In genomic region chr7:117555735-117556134, GRCm38 (mm10) we compare ENCODE assay signal across 9 mouse cellular contexts.
DNase-seq lines count a peak whose midpoint lies in the region; ATAC-seq lines count a peak whose summit lies in the region.
"Had no signal": no experiment of that assay in that cellular context is flagged by ENCODE, and none has a peak within 500 bp of the region (broad histone marks: within the 10 kb centered on the region; RNA-seq: fewer than 3 reads in every experiment).

No protein-coding gene starts in this region.

- H3K4me1 ChIP-seq in forebrain, embryonic 16.5 days (replicated peaks; ENCODE audit: control insufficient read depth, insufficient read depth, low read length): peaks cover 27% of the 10 kb centered on the region
- H3K4me1 ChIP-seq in forebrain, embryonic 12.5 days: peaks cover 43% of the 10 kb centered on the region
- H3K4me1 ChIP-seq in midbrain, embryonic 15.5 days: peaks cover 29% of the 10 kb centered on the region

- H3K36me3 ChIP-seq in forebrain, embryonic 16.5 days (ENCODE audit: control insufficient read depth, insufficient read depth): no peaks in the 10 kb centered on the region
- H3K36me3 ChIP-seq in forebrain, embryonic 12.5 days (replicated peaks): 0 out of 2 replicates have a peak, but pooled peaks cover 6% of the 10 kb centered on the region
- no peaks in the 10 kb centered on the region for H3K36me3 ChIP-seq in midbrain, embryonic 15.5 days (replicated peaks)

- ATAC-seq in forebrain, embryonic 16.5 days: peak; percentile 32; the same call in 1 of the 2 replicates
- no peak for ATAC-seq in forebrain, embryonic 12.5 days (ENCODE audit: low FRiP score)
- 0 out of 2 replicates have a peak, but pooled peaks have one; percentile 31 for ATAC-seq in midbrain, embryonic 15.5 days (replicated peaks)

- H3K4me3 ChIP-seq in forebrain, embryonic 16.5 days (replicated peaks; ENCODE audit: low read length): no peak overlapping the region
- H3K4me3 ChIP-seq in forebrain, embryonic 12.5 days (replicated peaks): no peak overlapping the region
- H3K4me3 ChIP-seq in midbrain, embryonic 15.5 days: no peak overlapping the region

- H3K27ac ChIP-seq in forebrain, embryonic 16.5 days (ENCODE audit: low read length): no peak overlapping the region
- H3K27ac ChIP-seq in forebrain, embryonic 12.5 days: no peak overlapping the region
- H3K27ac ChIP-seq in midbrain, embryonic 15.5 days: no peak overlapping the region

- H3K27me3 ChIP-seq in forebrain, embryonic 16.5 days (replicated peaks; ENCODE audit: control insufficient read depth, insufficient read depth, low read length): no peaks in the 10 kb centered on the region
- peaks cover 15% of the 10 kb centered on the region; the same call in 1 of the 2 replicates for H3K27me3 ChIP-seq in forebrain, embryonic 12.5 days
- peaks cover 16% of the 10 kb centered on the region for H3K27me3 ChIP-seq in midbrain, embryonic 15.5 days (replicated peaks)

- 32% methylated on average over 2 of the region's 2 CpGs for WGBS in forebrain, embryonic 16.5 days
- WGBS in forebrain, embryonic 12.5 days: 71% methylated on average over 2 of the region's 2 CpGs
- 43% methylated on average over 2 of the region's 2 CpGs for WGBS in midbrain, embryonic 15.5 days

- intact Hi-C loops in left cerebral cortex, postnatal 4 days (cut with DNase I): no loop called here
- intact Hi-C loops in left cerebral cortex, postnatal 14 days (cut with DNase I): no loop called here

- H3K9ac ChIP-seq in forebrain, embryonic 16.5 days (replicated peaks; ENCODE audit: low read depth, low read length): no peak overlapping the region
- H3K9ac ChIP-seq in forebrain, embryonic 12.5 days: no peak overlapping the region
- H3K9ac ChIP-seq in midbrain, embryonic 15.5 days: no peak overlapping the region

- no peak overlapping the region for H3K4me2 ChIP-seq in forebrain, embryonic 16.5 days (ENCODE audit: low read length)
- H3K4me2 ChIP-seq in forebrain, embryonic 12.5 days: no peak overlapping the region
- no peak overlapping the region for H3K4me2 ChIP-seq in midbrain, embryonic 15.5 days

- DNase-seq in left cerebral cortex, postnatal 4 days: peak; percentile 60
- no peak for DNase-seq in left cerebral cortex, adult 9 months (ENCODE audit: low spot score in 2 of 2)
- DNase-seq in MN1 (ENCODE audit: low spot score): peak; percentile 73
- no peak for DNase-seq in thymus, postnatal 36 days
- DNase-seq in left cerebral cortex, postnatal 14 days (ENCODE audit: low spot score in 2 of 2): no peak
- DNase-seq: heart, postnatal 36 days had no signal

- no peaks in the 10 kb centered on the region for H3K9me3 ChIP-seq in forebrain, embryonic 16.5 days (ENCODE audit: control insufficient read depth, low read length)
- H3K9me3 ChIP-seq in forebrain, embryonic 12.5 days: no peaks in the 10 kb centered on the region
- H3K9me3 ChIP-seq in midbrain, embryonic 15.5 days: no peaks in the 10 kb centered on the region

Comparison
In these comparisons a context has a peak if more than half of its experiments do, and no peak if none do; other contexts are left out.
1. DNase-seq: peak in left cerebral cortex, postnatal 4 days (single experiment) and MN1 (single experiment); none in left cerebral cortex, adult 9 months (0 of 2), thymus, postnatal 36 days (0 of 2) and left cerebral cortex, postnatal 14 days (0 of 2).